Mouse (Mus musculus) kidney, postnatal 36 days (tissue): ENCODE results near the gene Itga2.

Experiments
- DNase-seq, 2 experiments: peaks; one replicate each; pipeline ENCODE4 v3.0.0; 2021 to 2022; ENCODE audit warnings: mixed read lengths in 2 of 2

Gene Itga2

GRCm38 (mm10) chr13:114817751-114818360 lies 114.0 kb downstream of the Itga2 start, which contains the start of gene Mocs2:
Gene Mocs2 (plus strand): TSS chr13:114818236.
- DNase-seq = peak; percentile 95 to 99

- DNase-seq = no peak
Measured at GRCm38 (mm10) chr13:114809624-114810210, 122.2 kb downstream of the Itga2 start.

GRCm38 (mm10) chr13:114802971-114803370 lies 128.9 kb downstream of the Itga2 start:
- DNase-seq = no peak

GRCm38 (mm10) chr13:114801857-114802256 lies 130.0 kb downstream of the Itga2 start:
- peak; percentile 12 to 68 for DNase-seq

- DNase-seq = peak; percentile 51 to 77
Measured at GRCm38 (mm10) chr13:114793250-114794030, 138.5 kb downstream of the Itga2 start.

- peak; percentile 8 to 51 for DNase-seq
Measured at GRCm38 (mm10) chr13:114791511-114791910, 140.4 kb downstream of the Itga2 start.
